Mouse (Mus musculus) adrenal gland, postnatal 14 days (tissue): Measurements from ENCODE around the gene Sult1b1. TPM values are rescaled to one million over a fixed set of nuclear protein-coding genes. Genes with fewer than 3 reads are reported as not detected.

Experiments used
- total RNA-seq: library from RNA; stranded (reverse); gene quantifications from 2 replicates; pipeline ENCODE4 v1.2.3, GENCODE M21; 2021

Sult1b1 gene
- total RNA-seq, 1 experiment from 2014 or later = 0.56 TPM

Other genes starting within 250 kb of the Sult1b1 start
- gene Ugt2a3, start 201.0 kb downstream of the Sult1b1 start, total RNA-seq = 5.0 TPM in 1 of 2 replicates, not detected in the other
- gene Ugt2b38, start 114.0 kb downstream of the Sult1b1 start, total RNA-seq = 0.41 TPM in 1 of 2 replicates, not detected in the other
- gene Ugt2a2, start 55.9 kb downstream of the Sult1b1 start, total RNA-seq = not detected in 2 replicates
- not detected in 2 replicates for gene Gm43638, start 51.4 kb downstream of the Sult1b1 start, total RNA-seq
- gene Ugt2a1, start 47.3 kb downstream of the Sult1b1 start, total RNA-seq = not detected in 2 replicates
- 0.64 and 15.6 TPM in 2 replicates for gene Sult1d1, start 30.8 kb upstream of the Sult1b1 start, total RNA-seq
- 0.71 and 1.0 TPM in 2 replicates for gene Sult1e1, start 53.4 kb upstream of the Sult1b1 start, total RNA-seq
- gene Csn1s1, start 128.0 kb upstream of the Sult1b1 start, total RNA-seq = not detected in 2 replicates
- gene Csn2, start 161.4 kb upstream of the Sult1b1 start, total RNA-seq = 0.79 TPM in 1 of 2 replicates, not detected in the other
- gene Csn1s2a, start 236.4 kb upstream of the Sult1b1 start, total RNA-seq = not detected in 2 replicates